Mouse (Mus musculus) CH12.LX (cell line): Measurements from ENCODE around the gene Rims3.

ENCODE experiments used
- CTCF ChIP-seq, 2 experiments: IDR thresholded peaks in 1 of 2; conservative IDR thresholded peaks in 1 of 2; 2 replicates each; pipeline ENCODE4 v1.5.1; 2011 to 2012; ENCODE audit warnings: low read depth in 2 of 2, low read length in 2 of 2, improper control_type of control experiment in 1 of 2, inconsistent platforms in 1 of 2, mild to moderate bottlenecking in 1 of 2, moderate library complexity in 1 of 2
- EP300 ChIP-seq: IDR thresholded peaks from 2 replicates; pipeline ENCODE4 v1.6.1; 2011; ENCODE audit warnings: low read length, improper control_type of control experiment
- NELFE ChIP-seq: IDR thresholded peaks from 2 replicates; pipeline ENCODE4 v1.6.1; 2011; ENCODE audit warnings: low read depth, low read length, improper control_type of control experiment
- RAD21 ChIP-seq: IDR thresholded peaks from 2 replicates; pipeline ENCODE4 v1.6.1; 2011; ENCODE audit warnings: low read depth, mild to moderate bottlenecking, low read length, improper control_type of control experiment, moderate library complexity
- USF2 ChIP-seq: conservative IDR thresholded peaks from 2 replicates; pipeline ENCODE4 v1.6.1; 2011; ENCODE audit warnings: low read depth, low read length, improper control_type of control experiment

GRCm38 (mm10) chr4:120904533-120904932, 49.9 kb downstream of the Rims3 start:
- no peak for TF ChIP-seq NELFE
- no peak for TF ChIP-seq USF2
- TF ChIP-seq EP300 = no peak
- no peak for TF ChIP-seq CTCF (conservative IDR thresholded peaks at IDR 0.05 in 1 of 2, IDR thresholded peaks at IDR 0.05 in 1 of 2; ENCODE audit: low read depth in 2 of 2, low read length in 2 of 2)
- no peak for TF ChIP-seq RAD21
